Mouse (Mus musculus): ENCODE measurements around the gene P2ry6.

DNA sequence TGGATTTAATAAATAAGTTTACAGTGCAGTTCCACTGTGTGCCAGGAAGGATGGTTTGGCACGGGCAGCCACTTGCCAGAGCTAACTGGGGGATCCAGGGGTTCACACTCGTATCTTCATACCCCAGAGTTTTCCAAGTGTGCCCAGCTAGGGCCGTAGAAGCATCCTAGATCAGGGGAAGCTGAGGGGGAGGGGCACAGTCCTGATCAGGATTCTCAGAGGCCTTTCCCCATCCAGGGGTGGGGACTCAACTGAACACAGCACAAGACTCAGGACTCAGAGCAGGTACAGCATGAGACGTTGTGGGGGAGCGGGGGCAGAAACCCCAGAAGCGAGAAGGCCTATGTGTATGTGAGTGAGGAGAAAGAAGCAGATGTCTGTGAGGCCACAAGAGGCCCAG lies 56.7 kb downstream of the P2ry6 start:
- no peak for TF ChIP-seq CTCF (IDR thresholded peaks at IDR 0.05; ENCODE audit: extremely low read depth, insufficient read length, insufficient replicate concordance, low read depth, low read length)
- no peak for TF ChIP-seq POLR2A (IDR thresholded peaks at IDR 0.05; ENCODE audit: low read depth, low read length)

Data from small intestine, adult 2 months (tissue).